Mouse (Mus musculus): ENCODE measurements around the gene G3bp1.

- TF ChIP-seq ZKSCAN1 (IDR thresholded peaks at IDR 0.05; ENCODE audit: borderline replicate concordance, low read depth, low read length): no peak
- TF ChIP-seq POLR2AphosphoS2 (IDR thresholded peaks at IDR 0.05; ENCODE audit: low read depth, low read length): no peak
- no peak for TF ChIP-seq POLR2A (IDR thresholded peaks at IDR 0.05; ENCODE audit: low read depth, low read length)
- TF ChIP-seq CTCF (conservative IDR thresholded peaks at IDR 0.05 in 1 of 2, IDR thresholded peaks at IDR 0.05 in 1 of 2; ENCODE audit: low read depth in 2 of 2, low read length in 2 of 2): no peak
Observed at GRCm38 (mm10) chr11:55428186-55429012, 41.1 kb upstream of the G3bp1 start.
